Mouse (Mus musculus) erythroblast, embryonic 14.5 days (primary cell): Measurements from ENCODE around the gene Dpp6. TPM values are rescaled to one million over a fixed set of nuclear protein-coding genes. Genes with fewer than 3 reads are reported as not detected.

Experiments
- H3K27me3 ChIP-seq: 2 replicates; pipeline ENCODE4 v1.6.1; 2012; ENCODE audit warnings: inconsistent platforms; ENCODE audit not compliant: control insufficient read depth
- H3K36me3 ChIP-seq: 2 replicates; pipeline ENCODE4 v1.6.1; 2012; ENCODE audit warnings: mild to moderate bottlenecking, inconsistent platforms; ENCODE audit not compliant: control insufficient read depth
- H3K4me1 ChIP-seq: 2 replicates; pipeline ENCODE4 v1.6.1; 2012; ENCODE audit warnings: inconsistent platforms; ENCODE audit not compliant: control insufficient read depth
- H3K4me3 ChIP-seq: replicated peaks from 2 replicates; pipeline ENCODE3; 2012; ENCODE audit warnings: moderate library complexity, mild to moderate bottlenecking, inconsistent platforms
- H3K9me3 ChIP-seq: 2 replicates; pipeline ENCODE4 v1.6.1; 2012; ENCODE audit warnings: low read length, inconsistent platforms, mixed read lengths; ENCODE audit not compliant: control insufficient read depth
- GATA1 ChIP-seq: IDR thresholded peaks from 2 replicates; pipeline ENCODE4 v1.6.1; 2012; ENCODE audit warnings: low read length, inconsistent platforms, mixed read lengths
- TAL1 ChIP-seq: IDR thresholded peaks from 3 replicates; pipeline ENCODE4 v1.6.1; 2012; ENCODE audit warnings: low read length, inconsistent platforms, mixed read lengths
- polyA plus RNA-seq: library from polyadenylated mRNA; stranded (reverse); fragments of >175 nt; gene quantifications from 2 replicates; pipeline ENCODE4 v1.2.3, GENCODE M21; 2012

The Dpp6 gene
- polyA plus RNA-seq, 1 experiment: 0.05 TPM

- TF ChIP-seq TAL1: no peak
- no peak for TF ChIP-seq GATA1
- H3K9me3 ChIP-seq: no peaks in the 10 kb centered on the region
These were observed 220.8 kb downstream of the Dpp6 start for GRCm38 (mm10) chr5:27037796-27038195.

GRCm38 (mm10) chr5:27048167-27048566 is 231.2 kb downstream of the Dpp6 start:
- no peaks in the 10 kb centered on the region for H3K4me1 ChIP-seq
- H3K36me3 ChIP-seq: no peaks in the 10 kb centered on the region
- peaks cover 18% of the 10 kb centered on the region for H3K27me3 ChIP-seq
- no peak for TF ChIP-seq GATA1
- no peak for TF ChIP-seq TAL1
- no peak overlapping the region for H3K4me3 ChIP-seq
- H3K9me3 ChIP-seq: no peaks in the 10 kb centered on the region

More at GRCm38 (mm10) chr5:27037796-27038195, 220.8 kb downstream of the Dpp6 start:
- Histone ChIP-seq H3K4me1 (no peaks in the 10 kb centered on the region), H3K27me3 (no peaks in the 10 kb centered on the region), H3K36me3 (no peaks in the 10 kb centered on the region), H3K4me3 (no peak overlapping the region)

- no peaks in the 10 kb centered on the region for H3K9me3 ChIP-seq
- H3K36me3 ChIP-seq: no peaks in the 10 kb centered on the region
- peaks cover 18% of the 10 kb centered on the region for H3K27me3 ChIP-seq
- H3K4me1 ChIP-seq: no peaks in the 10 kb centered on the region
- TF ChIP-seq TAL1: no peak
- TF ChIP-seq GATA1: no peak
- no peak overlapping the region for H3K4me3 ChIP-seq
These were observed 231.9 kb downstream of the Dpp6 start for GRCm38 (mm10) chr5:27048926-27049325.

GRCm38 (mm10) chr5:27049341-27050091 is 232.5 kb downstream of the Dpp6 start:
- no peaks in the 10 kb centered on the region for H3K9me3 ChIP-seq
- H3K27me3 ChIP-seq: peaks cover 18% of the 10 kb centered on the region
- H3K4me3 ChIP-seq: no peak overlapping the region
- no peaks in the 10 kb centered on the region for H3K36me3 ChIP-seq
- no peaks in the 10 kb centered on the region for H3K4me1 ChIP-seq
- no peak for TF ChIP-seq TAL1
- TF ChIP-seq GATA1: no peak

- Histone ChIP-seq H3K27me3 (peaks cover 18% of the 10 kb centered on the region), H3K4me3 (no peak overlapping the region), H3K4me1 (no peaks in the 10 kb centered on the region), H3K9me3 (no peaks in the 10 kb centered on the region), H3K36me3 (no peaks in the 10 kb centered on the region)
- TF ChIP-seq GATA1 (no peak), TAL1 (no peak)
These were observed 234.2 kb downstream of the Dpp6 start for GRCm38 (mm10) chr5:27051250-27051649.

GRCm38 (mm10) chr5:27052441-27052840 is 235.4 kb downstream of the Dpp6 start:
- Histone ChIP-seq H3K36me3 (no peaks in the 10 kb centered on the region), H3K9me3 (no peaks in the 10 kb centered on the region), H3K27me3 (peaks cover 18% of the 10 kb centered on the region), H3K4me3 (no peak overlapping the region), H3K4me1 (no peaks in the 10 kb centered on the region)
- no peak for TF ChIP-seq TAL1
- TF ChIP-seq GATA1: no peak

- no peaks in the 10 kb centered on the region for H3K4me1 ChIP-seq
- no peaks in the 10 kb centered on the region for H3K9me3 ChIP-seq
- H3K36me3 ChIP-seq: no peaks in the 10 kb centered on the region
- H3K27me3 ChIP-seq: no peaks in the 10 kb centered on the region
- TF ChIP-seq GATA1 (no peak), TAL1 (no peak)
- H3K4me3 ChIP-seq: no peak overlapping the region
These were observed 239.4 kb downstream of the Dpp6 start for GRCm38 (mm10) chr5:27056436-27056835.

GRCm38 (mm10) chr5:27060114-27060513 is 243.1 kb downstream of the Dpp6 start:
- no peaks in the 10 kb centered on the region for H3K9me3 ChIP-seq
- H3K4me1 ChIP-seq: no peaks in the 10 kb centered on the region
- H3K27me3 ChIP-seq: no peaks in the 10 kb centered on the region
- no peak overlapping the region for H3K4me3 ChIP-seq
- H3K36me3 ChIP-seq: no peaks in the 10 kb centered on the region
- TF ChIP-seq TAL1: no peak
- TF ChIP-seq GATA1: no peak

- Histone ChIP-seq H3K36me3 (no peaks in the 10 kb centered on the region), H3K4me3 (no peak overlapping the region), H3K9me3 (no peaks in the 10 kb centered on the region), H3K27me3 (no peaks in the 10 kb centered on the region), H3K4me1 (no peaks in the 10 kb centered on the region)
- TF ChIP-seq TAL1 (no peak), GATA1 (no peak)
These were observed 246.9 kb downstream of the Dpp6 start for GRCm38 (mm10) chr5:27063871-27064270.

GRCm38 (mm10) chr5:27066837-27067236 is 249.8 kb downstream of the Dpp6 start:
- H3K36me3 ChIP-seq: no peaks in the 10 kb centered on the region
- no peak overlapping the region for H3K4me3 ChIP-seq
- H3K27me3 ChIP-seq: no peaks in the 10 kb centered on the region
- H3K9me3 ChIP-seq: no peaks in the 10 kb centered on the region
- TF ChIP-seq GATA1: no peak
- TF ChIP-seq TAL1: no peak
- no peaks in the 10 kb centered on the region for H3K4me1 ChIP-seq
